Mouse (Mus musculus) urinary bladder, postnatal 36 days (tissue): ENCODE results near the gene Prr12.

ENCODE experiments used
- DNase-seq, 2 experiments: peaks; one replicate each; pipeline ENCODE4 v3.0.0; 2022; ENCODE audit warnings: low spot score in 2 of 2, mixed read lengths in 1 of 2

Prr12 gene

DNA sequence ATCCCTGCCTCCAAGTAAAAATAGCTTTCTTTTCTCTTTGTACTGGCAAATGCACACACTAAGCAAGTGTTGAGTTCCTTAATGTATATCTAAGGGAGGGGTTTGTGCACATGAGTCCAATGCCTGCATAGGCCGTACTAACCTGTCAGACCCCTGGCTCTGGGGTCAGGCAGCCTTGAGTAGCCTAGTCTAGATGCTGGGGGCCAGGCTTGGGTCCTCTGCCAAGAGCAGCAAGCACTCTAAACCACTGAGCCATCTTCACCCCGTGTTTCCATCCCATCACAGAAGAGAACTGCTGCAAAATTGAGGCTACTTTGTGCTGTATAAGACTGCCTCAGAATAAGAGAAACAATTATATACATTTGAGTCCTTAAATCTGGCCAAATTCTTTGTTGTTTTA, 25.1 kb upstream of the Prr12 start:
- DNase-seq = no peak

DNA sequence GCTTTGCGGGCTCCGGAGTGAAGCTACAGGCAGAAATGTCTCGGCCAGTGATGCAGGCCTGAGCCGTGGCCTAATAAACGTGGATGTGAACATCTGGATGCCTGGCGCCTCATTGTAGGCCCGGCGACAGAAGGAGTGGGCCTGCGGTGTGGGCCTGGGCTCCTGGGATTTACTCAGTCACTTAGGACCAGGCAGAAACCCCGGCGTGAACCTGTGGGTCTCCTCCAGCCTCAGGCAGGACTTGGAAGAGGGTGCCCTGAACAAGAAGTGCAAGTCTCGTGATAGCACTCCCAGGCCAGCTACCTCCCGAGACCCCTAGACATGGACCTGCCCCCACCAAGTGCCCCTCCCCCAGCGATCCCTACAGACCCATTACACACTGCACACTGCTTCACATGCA, 24.6 kb upstream of the Prr12 start:
- no peak for DNase-seq

DNA sequence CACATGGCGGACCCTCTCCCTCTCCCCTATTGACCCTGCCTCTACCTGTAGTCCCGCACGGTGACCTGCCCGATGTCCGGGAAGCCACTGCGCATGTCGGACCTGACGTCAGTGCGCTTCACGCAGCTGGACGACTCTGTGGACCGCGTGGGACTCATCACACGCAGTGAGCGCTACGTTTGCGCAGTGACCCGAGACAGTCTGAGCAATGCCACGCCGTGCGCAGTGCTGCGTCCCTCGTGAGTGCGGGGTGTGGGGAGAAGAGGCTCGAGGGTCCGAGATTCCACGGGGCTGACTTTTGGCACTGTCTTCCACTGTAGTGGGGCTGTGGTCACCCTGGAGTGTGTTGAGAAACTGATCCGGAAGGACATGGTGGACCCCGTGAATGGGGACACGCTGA, 23.8 kb upstream of the Prr12 start:
- DNase-seq = no peak

DNA sequence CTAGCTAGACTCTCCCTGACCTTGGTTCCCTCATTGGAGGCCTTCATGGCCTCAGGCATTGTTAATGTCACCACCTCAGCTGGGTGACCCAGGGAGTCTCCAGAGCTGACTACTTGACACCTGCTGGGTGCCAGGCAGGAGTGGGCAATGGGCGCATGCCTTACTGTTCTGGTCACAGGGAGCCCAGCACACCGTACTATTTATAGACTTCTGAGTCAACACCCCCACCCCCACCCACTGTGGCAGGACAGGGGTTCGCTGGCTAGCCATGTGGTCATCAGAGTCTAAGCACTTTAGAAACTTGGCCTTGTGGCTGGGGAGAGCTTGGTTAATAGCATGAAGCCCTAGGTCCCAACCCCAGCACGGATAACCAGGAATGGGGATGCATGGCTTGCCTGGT, 22.7 kb upstream of the Prr12 start:
- DNase-seq = no peak

DNA sequence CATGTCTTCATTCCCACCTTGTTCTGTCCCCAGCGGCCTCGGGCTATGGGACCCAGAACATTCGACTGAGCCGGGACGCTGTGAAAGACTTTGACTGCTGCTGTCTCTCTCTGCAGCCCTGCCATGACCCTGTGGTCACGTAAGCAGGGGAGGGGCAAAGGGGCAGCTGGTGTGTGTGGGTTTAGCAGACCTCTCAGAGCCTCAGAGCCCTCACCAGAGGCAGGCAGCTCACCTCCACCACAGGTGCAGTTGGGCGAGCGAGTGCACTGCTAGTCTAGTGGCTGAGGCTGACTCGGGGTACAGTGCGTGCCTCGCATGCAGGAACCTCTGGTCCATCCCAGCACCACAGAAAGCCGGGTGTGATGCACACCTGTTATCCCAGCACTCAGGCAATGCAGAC, 21.3 kb upstream of the Prr12 start:
- DNase-seq = no peak

DNA sequence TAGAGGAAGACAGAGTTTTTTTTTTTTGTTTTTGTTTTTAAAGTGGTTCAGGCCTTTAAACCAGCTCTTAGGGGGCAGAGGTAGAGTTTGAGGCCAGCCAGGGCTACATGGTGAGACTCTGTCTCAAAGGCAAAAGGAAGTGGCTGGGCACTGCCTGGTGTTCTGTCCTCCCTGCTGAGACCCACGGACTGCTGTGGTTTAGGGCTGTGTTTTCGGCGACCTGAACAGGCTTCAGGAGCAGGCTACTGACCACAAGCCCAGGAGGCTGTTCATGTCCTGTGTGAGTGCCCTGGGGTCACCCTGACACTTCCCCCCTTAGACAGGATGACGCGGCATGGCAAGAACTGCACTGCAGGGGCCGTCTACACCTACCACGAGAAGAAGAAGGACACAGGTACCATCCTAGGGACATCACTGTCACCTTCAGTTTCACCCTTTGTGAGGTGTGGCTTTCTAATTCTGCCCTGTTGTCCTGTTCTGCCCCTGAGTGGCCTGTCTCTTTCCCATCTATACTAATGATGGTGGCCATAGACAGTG, 20.6 kb upstream of the Prr12 start:
- DNase-seq = no peak

DNA sequence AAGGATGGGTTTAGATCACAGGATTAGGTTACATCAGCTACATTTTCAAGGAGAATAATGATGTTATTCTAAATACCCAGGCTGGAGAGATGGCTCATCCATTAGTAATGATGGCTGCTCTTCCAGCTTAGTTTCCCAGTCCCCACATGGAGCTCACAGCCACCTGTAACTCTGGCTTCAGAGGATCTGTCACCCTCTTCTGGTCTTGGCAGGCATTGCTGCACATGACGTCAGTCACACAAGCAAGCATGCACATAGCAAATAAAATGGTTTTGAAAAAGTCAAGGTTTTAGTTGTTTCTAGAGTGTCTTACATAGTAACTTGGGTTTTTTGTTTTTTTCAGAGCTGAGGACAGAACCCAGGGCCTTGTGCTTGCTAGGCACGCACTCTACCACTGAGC, 19.5 kb upstream of the Prr12 start:
- DNase-seq = no peak

DNA sequence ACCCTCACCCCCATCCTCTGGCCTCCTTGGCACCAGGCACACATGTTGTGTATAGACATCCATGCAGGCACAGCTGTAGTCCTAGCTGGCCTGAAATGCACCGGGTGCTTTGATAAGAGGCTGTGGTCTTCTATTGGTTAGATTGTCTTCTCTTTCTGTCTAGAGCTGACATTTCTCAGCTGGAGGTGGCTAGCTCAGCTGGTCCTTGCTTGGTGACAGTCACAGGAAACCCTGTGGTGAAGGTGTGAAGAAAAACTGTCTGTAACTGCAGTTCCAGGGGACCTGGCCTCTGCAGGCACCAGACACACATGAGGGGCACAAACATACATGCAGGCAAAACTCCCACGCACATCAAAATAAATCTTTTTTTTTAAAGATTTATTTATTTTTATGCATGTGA, 17.0 kb upstream of the Prr12 start:
- no peak for DNase-seq

DNA sequence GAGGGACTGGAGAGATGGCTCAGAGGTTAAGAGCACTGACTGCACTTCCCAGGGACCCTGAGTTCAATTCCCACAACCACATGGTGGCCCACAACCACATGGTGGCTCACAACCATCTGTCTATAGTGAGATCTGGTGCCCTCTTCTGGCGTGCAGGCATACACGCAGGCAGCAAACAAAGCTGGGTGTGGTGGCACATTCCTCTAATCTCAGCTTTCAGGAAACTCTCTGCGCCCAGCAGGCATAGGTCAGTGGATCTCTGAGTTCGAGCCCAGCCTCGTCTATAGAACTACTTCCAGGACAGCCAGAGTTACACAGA, 15.3 kb upstream of the Prr12 start:
- no peak for DNase-seq

DNA sequence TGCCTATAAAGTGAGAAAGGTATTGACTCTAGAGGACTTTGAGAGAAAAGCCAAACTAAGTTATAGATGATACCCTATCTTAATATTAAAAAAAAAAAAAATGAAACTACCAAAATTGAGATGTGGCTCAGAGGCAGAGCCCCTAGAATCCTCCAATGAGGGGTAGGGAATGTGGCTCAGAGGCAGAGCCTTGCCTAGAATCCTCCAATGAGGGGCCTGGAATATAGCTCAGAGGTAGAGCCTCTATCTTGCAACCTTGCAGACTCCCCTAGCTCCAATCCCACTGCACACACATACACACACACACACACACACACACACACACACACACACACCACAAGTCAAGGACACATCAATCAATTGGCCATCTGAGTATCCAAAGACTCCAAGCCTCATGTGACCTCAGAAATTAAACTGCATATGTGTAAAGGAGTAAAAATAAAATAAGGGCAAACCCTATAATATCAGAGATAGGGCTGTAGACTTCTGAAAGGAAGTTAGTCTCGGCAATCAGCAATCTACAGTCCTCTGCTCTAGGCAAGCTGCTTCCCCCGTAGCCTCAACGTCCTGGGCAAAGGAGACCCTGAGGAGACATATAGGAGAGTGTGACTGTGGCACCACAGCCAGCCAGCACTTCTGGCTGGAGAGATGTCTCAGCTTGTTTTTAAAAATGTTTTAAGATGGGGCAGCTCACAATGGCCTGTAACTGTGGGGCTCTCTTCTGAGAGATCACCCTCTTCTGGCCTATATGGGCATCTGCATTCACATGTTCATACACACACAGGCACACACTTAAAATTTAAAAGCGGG, 14.7 kb upstream of the Prr12 start:
- no peak for DNase-seq

DNA sequence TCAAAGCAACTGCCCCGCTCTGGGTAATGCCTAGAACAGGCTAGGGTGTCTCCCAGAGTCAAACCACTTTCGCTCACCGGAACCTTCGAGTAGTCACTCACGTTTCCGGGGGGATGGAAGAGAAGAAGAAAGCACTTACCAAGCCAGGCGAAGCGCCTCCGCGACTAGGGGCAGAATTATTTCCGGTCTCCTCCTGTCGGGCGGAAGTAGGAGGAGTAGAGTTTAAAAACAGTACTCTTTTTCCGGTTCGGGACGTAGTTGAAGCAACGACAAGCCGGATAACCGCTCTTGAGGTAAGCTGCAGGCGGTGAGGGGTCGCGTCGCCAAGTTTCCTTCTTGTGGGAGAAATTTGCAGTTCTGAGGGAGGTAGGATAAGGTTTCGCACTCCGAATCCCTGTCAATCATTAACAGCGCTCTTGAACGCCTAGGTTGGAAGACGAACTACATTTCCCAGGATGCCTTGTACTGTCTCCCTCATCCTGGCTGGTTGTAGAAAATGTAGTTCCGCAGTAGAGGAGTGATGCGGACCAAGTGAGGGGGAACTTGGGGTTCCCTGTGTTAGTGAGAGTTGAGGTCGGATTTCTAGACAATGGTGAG, 9.7 kb upstream of the Prr12 start, which contains the start of the genes Nosip and Prrg2:
TSS of gene Nosip (plus strand) at position 191 of the 597 bp plus-strand sequence.
TSS of gene Prrg2 (minus strand) at position 439 of the 597 bp plus-strand sequence.
- peak; percentile 94 to 95 for DNase-seq

DNA sequence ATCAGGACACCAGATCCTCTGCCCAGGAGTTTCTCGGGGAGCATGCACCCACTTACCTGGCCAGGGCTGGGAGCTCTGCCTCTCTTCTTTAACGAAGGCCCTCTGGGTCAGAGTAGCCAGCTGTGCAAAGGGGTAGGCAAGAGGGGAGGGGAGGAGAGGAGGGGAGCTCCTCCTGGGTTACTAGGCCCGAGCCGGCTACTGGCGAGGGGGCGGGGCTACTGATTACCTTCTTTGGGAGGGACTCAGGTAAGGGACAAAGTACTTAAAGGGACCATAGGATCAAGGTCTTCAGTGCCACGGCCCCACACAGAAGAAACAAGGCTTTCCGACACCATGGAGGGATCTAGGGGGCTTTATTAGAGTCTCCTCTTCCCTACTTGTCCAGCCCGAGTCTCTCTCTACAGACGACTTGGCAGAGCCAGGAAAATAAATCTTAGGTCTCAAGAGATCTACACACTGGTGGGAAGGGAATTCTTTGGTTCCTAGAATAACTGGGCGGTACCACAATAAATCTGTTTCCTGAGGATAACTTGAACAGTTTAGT, 8.9 kb upstream of the Prr12 start:
- DNase-seq = peak; percentile 49 to 60

DNA sequence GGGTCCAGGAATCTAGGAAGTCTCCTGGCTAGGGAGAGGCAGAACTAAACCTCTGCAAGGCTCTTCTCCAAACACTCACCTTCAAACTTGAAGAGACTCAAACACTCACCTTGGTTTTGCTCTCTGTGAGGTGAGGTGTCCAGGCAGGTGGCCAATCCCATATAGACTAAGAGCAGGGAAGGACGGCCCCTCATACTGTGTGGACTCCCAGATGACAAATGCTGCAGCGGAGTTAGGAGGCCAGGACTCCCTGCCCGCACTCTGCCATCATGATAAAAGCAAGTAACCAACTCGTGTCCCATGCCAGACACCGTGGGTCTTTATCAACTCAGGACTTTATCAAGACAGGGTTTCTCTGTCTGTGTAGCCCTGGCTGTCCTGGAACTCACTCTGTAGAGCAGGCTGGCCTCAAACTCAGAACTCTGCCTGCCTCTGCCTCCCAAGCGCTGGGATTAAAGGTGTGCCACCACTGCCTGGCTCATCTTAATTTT, 8.0 kb upstream of the Prr12 start:
- no peak for DNase-seq

DNA sequence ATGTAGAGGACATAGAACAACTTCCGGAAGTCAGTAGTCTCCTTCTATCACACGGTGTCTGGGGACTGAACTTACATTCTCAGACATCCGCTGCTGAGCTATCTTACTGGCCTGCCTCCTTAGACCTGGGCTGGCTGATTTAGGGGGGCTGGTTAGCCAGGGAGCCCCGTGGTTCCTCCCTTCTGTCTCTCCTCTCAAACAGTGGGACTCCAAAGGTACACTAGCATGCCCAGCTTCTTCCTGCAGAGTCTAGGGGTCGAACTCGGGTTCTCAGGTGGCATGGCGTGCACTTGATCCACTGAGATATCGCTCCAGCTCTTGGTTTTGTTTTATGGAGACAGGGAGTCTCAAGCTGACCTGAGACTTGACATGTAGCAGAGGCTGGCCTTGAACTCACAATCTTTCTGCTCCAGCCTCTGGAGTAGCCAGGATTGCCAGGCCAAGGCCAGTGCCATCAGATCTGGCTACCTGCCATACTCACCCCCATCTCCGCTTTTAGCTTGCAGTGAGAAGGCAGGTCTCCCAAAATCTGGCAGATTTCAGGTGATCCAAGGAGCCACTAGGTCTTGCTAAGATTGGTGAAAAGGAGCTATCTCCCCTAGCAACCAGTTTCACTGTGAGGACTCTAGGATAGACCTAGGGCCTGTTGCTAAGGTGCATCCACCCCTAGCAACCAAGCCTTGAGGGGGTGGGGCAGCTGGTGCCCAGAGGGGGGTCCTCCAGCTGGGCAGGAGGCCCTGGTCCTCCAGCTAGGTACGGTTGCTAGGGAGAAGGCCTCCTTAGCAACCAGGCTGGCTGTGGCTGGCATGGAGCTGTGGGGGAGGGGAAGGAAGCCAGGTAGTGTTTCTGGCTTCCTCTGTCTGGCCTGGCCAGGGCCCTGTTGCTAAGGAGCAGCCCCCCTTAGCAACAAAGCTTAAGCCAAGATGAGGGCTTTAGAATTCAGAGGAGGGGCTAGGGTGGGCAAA, 6.2 kb upstream of the Prr12 start:
- no peak for DNase-seq

DNA sequence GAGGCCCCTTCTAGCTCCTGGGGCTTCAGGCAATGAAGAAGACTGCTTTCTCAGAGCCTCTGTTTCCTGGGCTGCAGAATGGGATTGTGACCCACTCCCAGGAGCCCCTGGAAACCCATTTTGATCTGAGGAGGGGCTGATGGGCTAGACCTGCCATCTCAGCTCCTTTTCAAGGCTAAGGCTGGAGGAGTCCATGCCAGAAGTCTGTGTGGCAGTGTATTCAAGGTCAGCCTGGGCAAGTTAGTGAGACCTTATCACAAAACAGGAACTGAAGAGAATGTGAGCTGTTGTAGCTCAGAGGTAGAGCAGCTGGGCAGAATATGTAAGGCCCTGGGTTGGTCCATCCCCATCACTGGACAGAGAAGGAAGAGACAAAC, 4.3 kb upstream of the Prr12 start:
- no peak for DNase-seq

DNA sequence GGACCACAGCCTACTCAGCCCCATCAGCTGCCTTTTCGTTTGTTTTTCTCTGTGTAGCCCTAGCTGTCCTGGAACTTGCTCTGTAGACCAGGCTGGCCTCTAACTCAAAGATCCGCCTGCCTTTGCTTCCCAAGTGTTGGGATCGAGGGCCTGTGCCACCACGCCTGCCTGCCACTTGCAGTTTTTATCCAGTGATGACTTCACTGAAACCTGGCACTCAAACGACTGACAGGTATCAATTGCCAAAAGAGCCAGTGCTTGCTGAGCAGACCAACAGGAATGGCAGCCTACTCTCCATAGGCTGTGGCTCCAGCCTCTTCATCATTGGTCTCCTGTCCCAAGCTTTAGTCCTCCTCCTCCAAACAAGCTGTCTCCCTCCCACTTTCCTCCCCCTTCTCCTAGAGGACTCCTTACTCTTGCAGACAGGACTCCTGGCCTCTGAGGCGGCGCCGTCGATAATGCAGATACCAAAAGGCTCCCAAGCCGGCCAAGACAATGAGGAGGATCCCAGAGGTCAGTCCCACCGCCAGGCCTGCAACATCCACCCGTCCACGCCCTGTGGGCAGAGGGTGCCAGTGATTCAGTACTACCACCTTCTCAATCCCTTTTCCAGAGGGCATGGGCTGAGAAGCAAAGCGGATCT, 3.8 kb upstream of the Prr12 start:
- DNase-seq = no peak

DNA sequence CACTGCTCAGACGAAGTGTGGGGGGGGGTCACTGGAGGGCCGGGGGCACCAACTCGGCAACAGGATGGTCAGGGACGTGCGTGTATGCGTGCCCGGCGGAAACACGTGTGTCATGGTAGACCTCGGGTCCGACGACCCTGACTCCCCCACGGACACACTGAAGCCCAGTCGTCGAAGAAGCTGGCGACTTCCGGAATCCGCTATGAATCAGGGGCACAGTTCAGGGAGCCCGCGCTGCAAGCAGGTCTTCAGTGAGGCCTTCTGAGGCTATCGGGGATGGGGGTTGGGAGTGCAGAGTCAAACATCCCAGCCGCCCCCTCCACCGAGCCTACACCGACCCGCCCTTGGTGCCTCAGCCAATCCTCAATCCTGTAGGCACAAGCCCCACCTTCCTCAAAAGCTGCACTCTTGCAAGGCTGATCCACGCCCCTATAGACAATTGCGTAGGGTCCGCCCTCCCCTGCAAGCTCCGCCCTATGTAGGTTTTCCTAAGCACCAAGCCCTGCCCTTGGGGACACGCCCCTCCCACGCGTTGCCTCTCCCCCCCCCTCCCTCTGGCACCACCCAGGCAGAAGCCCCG, 1.3 kb upstream of the Prr12 start:
- DNase-seq = peak; percentile 93 to 95

DNA sequence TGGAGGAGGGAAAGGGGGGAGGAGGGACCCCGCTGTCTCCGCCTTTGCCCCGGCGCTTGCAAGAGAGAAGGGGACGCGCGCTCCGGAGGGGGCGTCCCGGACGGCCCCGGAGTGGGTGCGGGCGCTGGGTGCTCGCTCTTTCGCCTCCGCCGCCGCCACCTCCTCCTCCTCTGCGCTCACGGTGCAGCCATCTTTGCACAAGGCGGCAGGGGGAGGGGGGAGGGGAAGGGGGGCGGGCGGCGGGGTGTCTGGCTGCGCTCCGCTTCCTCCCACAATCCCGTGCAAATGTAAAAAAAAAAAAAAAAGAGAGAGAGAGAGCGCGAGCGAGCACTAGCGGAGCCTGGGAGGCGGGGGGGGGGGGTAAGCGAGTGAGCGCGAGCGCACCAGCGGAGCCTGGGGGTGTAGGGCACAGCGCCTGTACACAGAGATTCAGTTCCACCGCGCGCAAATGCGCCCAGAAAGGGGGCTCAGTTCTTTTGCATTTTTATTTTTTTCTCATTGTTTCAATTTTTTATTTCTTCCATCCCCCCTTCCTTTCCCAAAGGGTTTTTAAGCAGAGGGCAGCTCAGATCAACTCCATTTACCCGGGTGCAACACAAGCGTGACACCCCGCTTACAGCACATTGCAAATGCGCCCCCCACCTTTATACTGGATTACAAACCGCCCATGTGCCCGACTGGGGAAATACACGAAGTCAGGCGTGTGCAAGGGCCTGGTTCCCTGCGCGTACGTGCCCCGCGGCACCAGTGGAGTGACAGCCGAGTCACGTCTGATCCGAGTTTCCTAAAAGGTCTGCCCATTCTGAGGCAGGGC, 643 bp upstream of the Prr12 start:
- DNase-seq = peak; percentile 69 to 70

DNA sequence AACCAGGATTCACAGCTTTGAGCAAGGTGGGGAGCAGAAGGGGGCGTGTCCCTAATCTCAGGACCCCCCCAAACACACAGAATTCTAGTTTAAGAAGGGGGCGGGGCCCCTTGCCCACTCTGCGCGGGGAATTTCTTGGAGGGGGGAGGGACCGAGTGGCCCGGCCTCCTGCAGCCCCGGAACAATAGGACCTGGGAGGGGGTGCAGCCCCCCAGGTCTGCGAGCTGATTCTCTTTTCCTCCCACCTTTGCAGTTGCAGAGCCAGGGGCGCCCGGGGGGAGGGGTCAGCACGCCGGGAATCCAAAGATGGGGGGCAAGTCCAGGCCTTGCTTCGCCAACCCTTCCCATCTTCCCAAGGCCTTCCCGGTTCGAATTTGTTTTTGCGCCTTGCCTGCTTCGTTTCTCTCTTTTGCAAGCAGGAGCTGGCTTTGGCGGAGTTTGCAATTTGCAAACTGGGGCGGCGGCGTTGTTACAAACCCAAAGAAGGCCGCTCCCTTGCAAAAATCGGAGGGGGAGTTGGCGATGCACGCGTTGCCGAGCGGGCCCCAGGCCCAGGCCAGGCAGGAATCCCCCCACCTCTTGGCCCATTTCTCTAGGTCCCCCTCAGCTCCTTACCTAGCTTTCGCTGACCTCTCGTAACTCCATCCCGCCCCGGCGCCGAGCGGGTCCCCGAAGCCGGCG, 360 bp downstream of the Prr12 start:
- DNase-seq = peak; percentile 26 to 41
